Mouse (Mus musculus) c-Kit-negative CD71-positive TER-119-positive erythroid progenitor cells, embryonic 14.5 days (primary cell): Measurements from ENCODE around the gene Defa35.
"Not testable (repeated sequence)": the region's sequence is repeated elsewhere in the genome, so short reads cannot be mapped to it uniquely, and the experiment has no call there.

ENCODE experiments used
- DNase-seq: peaks from one replicate; pipeline ENCODE4 v3.0.0-alpha.2; 2013; ENCODE audit warnings: low read depth, low spot score

Defa35 gene

DNA sequence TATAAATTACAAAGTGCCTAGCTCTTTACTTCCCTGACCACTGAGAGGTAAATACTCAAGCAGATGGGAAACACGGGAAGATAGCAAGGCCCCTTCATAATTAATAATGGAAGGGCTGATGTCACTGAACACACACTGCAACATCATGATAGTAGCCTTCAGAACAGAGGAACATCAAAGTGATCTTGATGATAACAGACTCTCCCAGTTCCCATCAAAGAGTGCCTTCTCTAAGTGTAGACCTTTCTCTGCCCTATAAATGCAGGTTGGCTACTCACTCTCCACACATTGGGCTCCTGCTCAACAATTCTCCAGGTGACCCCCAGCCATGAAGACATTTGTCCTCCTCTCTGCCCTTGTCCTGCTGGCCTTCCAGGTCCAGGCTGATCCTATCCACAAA lies at the start of gene Defa35:
TSS of gene Defa35 (plus strand) at position 301 of the 400 bp plus-strand sequence.
- DNase-seq: not testable (repeated sequence)

DNA sequence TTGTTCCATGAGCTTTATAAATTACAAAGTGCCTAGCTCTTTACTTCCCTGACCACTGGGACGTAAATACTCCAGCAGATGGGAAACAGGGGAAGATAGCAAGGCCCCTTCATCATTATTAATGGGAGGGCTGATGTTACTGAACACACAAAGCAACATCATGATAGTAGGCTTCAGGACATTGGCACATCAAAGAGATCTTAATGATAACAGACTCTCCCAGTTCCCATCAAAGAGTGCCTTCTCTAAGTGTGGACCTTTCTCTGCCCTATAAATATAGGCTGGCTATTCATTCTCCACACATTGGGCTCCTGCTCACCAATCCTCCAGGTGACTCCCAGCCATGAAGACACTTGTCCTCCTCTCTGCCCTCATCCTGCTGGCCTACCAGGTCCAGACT lies 39.6 kb upstream of the Defa35 start, which contains the start of gene Defa21:
TSS of gene Defa21 (plus strand) at position 301 of the 400 bp plus-strand sequence.
- not testable (repeated sequence) for DNase-seq

DNA sequence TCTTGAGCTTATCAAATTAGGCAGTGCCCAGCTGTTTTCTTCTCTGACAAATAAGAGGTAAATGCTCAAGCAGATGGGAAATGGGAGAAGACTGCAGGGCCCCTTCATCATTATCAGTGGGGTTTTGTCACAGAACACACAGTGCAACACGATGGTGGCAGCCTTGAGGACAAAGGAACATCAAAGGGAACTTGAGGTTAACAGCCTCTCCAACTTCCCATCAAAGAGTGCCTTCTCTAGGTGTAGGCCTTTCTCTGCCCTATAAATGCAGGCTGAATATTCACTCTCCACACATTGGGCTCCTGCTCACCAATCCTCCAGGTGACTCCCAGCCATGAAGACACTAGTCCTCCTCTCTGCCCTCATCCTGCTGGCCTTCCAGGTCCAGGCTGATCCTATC lies 10.1 kb upstream of the Defa35 start, which contains the start of gene Defa23:
TSS of gene Defa23 (plus strand) at position 301 of the 400 bp plus-strand sequence.
- not testable (repeated sequence) for DNase-seq

DNA sequence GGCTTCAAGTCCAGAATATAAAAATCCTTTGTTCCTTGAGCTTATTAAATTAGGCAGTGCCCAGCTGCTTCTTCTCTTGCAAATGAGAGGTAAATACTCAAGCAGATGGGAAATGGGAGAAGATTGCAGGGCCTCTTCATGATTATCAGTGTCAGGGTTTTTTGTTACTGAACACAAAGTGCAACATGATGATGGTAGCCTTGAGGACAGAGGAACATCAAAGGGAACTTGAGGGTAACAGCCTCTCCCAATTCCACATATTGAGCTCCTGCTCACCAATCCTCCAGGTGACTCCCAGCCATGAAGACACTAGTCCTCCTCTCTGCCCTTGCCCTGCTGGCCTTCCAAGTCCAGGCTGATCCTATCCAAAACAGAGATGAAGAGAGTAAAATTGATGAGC lies 19.3 kb downstream of the Defa35 start, which contains the start of gene Defa25:
TSS of gene Defa25 (plus strand) at position 301 of the 400 bp plus-strand sequence.
- not testable (repeated sequence) for DNase-seq

DNA sequence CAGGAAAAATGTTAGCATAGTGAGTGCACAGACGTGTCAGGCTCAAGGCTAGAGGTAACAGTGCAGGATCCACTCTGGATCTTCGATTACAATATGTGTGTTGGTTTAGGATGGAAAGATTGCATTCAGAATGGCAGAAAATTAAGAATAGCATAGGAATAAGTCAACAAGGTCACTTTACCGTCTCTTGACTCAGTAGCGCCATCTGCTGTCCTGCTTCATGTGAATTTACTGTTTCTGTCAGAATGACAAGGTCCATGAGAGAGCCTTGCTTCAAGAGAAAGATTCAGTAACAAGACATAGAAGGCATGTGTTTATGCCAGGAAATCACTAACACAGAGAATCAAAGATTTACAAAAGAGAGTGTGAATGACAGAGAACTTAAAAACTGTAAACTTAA lies 28.3 kb downstream of the Defa35 start:
- no peak for DNase-seq

- DNase-seq: not testable (repeated sequence)
Measured at GRCm38 (mm10) chr8:21095950-21096349, 31.1 kb downstream of the Defa35 start, which contains the start of gene Gm14851. Gene Gm14851 (minus strand): TSS chr8:21096050.
